Mouse (Mus musculus) bone marrow macrophage, adult 2 months (primary cell): Measurements from ENCODE around the gene Smo.

ENCODE experiments used
- CTCF ChIP-seq: IDR thresholded peaks from 2 replicates; pipeline ENCODE4 v1.5.1; 2012; ENCODE audit warnings: low read depth, mild to moderate bottlenecking, low read length, moderate library complexity
- POLR2A ChIP-seq: IDR thresholded peaks from 2 replicates; pipeline ENCODE4 v1.6.1; 2012; ENCODE audit warnings: mild to moderate bottlenecking, low read depth, low read length, borderline replicate concordance

DNA sequence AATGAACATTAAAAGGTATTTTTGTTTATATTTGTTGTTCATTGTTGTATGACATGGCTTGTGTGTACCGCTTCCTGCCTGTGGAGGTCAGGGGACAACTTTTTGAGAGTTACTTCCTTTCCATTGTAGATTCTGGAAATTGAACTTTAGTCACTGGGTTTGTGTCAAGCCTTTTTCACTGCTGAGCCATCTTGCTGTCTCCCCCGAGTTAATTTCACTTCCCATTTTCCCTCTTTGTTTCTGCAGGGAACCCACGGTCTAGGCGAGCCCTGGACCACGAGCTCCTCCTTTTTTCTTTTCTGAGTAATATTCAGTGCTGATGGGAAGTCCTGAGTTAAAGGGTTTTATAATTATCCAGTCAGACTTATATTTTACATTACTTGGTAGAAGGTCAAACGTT lies 59.3 kb downstream of the Smo start:
- no peak for TF ChIP-seq CTCF
- no peak for TF ChIP-seq POLR2A
